Mouse (Mus musculus) embryonic facial prominence, embryonic 13.5 days (tissue): Measurements from ENCODE around the gene Adh5. TPM values are rescaled to one million over a fixed set of nuclear protein-coding genes. Genes with fewer than 3 reads are reported as not detected.

Experiments used
- ATAC-seq: fragments of 200-750 bp; cut with Nextera tagmentation; 2 replicates; pipeline ENCODE4 v1.8.0; 2017; ENCODE audit warnings: low read depth; ENCODE audit not compliant: insufficient number of reproducible peaks, insufficient read depth, low FRiP score, low TSS enrichment
- H3K27ac ChIP-seq: fragments of 300-500 bp; sonication (generic); 2 replicates; pipeline ENCODE4 v1.5.1; 2015; ENCODE audit warnings: moderate library complexity, mild to moderate bottlenecking, inconsistent platforms
- H3K27me3 ChIP-seq: fragments of 300-500 bp; sonication (generic); 2 replicates; pipeline ENCODE4 v1.6.1; 2015; ENCODE audit warnings: mild to moderate bottlenecking, inconsistent platforms
- H3K36me3 ChIP-seq: fragments of 300-500 bp; sonication (generic); 2 replicates; pipeline ENCODE4 v1.6.1; 2015; ENCODE audit warnings: mild to moderate bottlenecking, inconsistent platforms
- H3K4me1 ChIP-seq: fragments of 300-500 bp; sonication (generic); 2 replicates; pipeline ENCODE4 v1.6.1; 2015; ENCODE audit warnings: inconsistent platforms
- H3K4me2 ChIP-seq: fragments of 300-500 bp; sonication (generic); 2 replicates; pipeline ENCODE4 v1.6.1; 2015; ENCODE audit warnings: moderate library complexity, mild to moderate bottlenecking, inconsistent platforms
- H3K4me3 ChIP-seq: fragments of 300-500 bp; sonication (generic); 2 replicates; pipeline ENCODE4 v1.5.1; 2015; ENCODE audit warnings: mild to moderate bottlenecking, inconsistent platforms
- H3K9ac ChIP-seq: fragments of 300-500 bp; sonication (generic); 2 replicates; pipeline ENCODE4 v1.6.1; 2015; ENCODE audit warnings: mild to moderate bottlenecking, inconsistent platforms
- H3K9me3 ChIP-seq: fragments of 300-500 bp; sonication (generic); 2 replicates; pipeline ENCODE4 v1.6.1; 2016; ENCODE audit warnings: inconsistent platforms
- WGBS: fragments of 180-500 bp; shearing (Covaris S2); methylation state at CpG from one replicate; pipeline ENCODE4 v1.1.7; 2015; ENCODE audit warnings: mixed read lengths; 5-methylcytosine and 5-hydroxymethylcytosine counted together
- polyA plus RNA-seq: library from polyadenylated mRNA; unstranded; fragments of >200 nt; fragmentation: Nextera tagmentation; extraction: Ambion mirVana; gene quantifications from 2 replicates; pipeline ENCODE4 v1.2.1, GENCODE M21; 2015

The Adh5 gene
- polyA plus RNA-seq: 228 and 237 TPM in 2 replicates

DNA sequence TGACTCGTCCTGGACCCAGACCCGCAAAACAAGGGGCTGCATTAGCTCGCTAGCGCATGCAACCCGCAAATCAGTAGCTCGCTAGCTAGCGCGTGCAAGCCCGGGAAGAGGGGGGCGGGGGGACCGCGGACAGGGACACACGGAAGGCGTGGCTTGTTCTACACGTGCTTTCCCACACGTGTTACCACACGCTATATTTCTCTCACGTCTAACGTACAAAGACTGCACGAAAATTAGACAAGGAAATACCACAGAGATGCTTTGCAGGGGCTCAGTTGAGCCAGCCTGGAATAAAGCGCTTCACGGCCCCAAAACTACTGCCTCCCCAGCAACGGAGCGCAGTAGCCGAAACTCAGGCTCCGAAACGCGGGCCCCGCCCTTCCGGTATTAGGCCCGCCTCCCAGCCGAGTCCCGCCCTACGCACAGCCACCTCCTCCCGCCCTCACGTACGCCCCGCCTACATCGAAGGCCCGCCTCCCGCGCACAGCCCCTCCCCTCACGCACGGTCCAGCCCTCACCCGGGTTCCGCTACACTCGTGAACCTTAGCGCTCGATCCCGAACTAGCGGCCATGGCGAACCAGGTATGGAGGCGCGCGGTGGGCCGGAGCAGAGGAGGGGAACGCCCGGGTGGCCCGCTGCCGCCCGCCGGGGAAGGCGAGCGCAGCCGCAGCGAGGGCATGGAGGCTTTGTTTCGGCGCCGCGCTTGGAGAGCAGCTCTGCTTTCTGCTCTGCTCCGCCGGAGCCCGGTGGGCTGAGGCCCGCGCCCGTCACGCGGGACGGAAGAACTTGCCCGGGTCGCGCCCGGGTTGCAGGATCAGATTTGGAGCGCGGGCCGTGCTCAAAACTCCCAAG lies at the start of gene Adh5:
TSS of gene Adh5 (plus strand) at position 482 of the 853 bp plus-strand sequence.
- Histone ChIP-seq H3K27me3 (no peaks in the 10 kb centered on the region), H3K27ac (peak within 1 kb of the TSS; percentile 92), H3K4me1 (peaks cover 6% of the 10 kb centered on the region), H3K9me3 (no peaks in the 10 kb centered on the region), H3K4me2 (peak within 1 kb of the TSS; percentile 77), H3K4me3 (peak within 1 kb of the TSS; percentile 85), H3K9ac (peak within 1 kb of the TSS; percentile 94), H3K36me3 (peaks cover 30% of the 10 kb centered on the region)
- ATAC-seq: peak; percentile 98
- under 1% methylated on average over 84 of the region's 86 CpGs for WGBS

DNA sequence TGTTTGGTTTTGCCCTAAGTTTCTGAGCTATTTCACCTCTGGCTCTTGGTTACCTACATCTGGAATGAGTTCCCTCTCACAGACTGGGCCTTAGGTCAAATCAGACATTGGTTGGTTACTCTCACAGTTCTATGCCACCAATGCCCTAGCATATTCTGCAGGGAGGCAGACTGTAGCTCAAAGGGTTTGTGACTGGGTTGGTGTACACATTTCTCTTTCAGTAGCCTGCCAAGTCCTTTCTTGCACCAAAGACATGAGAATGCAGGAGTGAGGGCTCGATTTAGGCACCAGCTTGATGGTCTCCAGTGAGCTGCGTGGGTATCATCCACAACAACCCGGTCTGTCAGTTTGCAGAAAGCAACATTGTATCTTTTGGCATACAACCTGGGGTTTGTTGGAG lies 38.0 kb upstream of the Adh5 start:
- no peak for ATAC-seq
- no peaks in the 10 kb centered on the region for H3K36me3 ChIP-seq
- H3K4me2 ChIP-seq: no peak overlapping the region
- H3K9me3 ChIP-seq: no peaks in the 10 kb centered on the region
- no peak overlapping the region for H3K9ac ChIP-seq
- WGBS: 78% methylated on average over 3 of the region's 3 CpGs
- H3K27ac ChIP-seq: no peak overlapping the region
- H3K4me1 ChIP-seq: no peaks in the 10 kb centered on the region
- no peak overlapping the region for H3K4me3 ChIP-seq
- H3K27me3 ChIP-seq: no peaks in the 10 kb centered on the region

DNA sequence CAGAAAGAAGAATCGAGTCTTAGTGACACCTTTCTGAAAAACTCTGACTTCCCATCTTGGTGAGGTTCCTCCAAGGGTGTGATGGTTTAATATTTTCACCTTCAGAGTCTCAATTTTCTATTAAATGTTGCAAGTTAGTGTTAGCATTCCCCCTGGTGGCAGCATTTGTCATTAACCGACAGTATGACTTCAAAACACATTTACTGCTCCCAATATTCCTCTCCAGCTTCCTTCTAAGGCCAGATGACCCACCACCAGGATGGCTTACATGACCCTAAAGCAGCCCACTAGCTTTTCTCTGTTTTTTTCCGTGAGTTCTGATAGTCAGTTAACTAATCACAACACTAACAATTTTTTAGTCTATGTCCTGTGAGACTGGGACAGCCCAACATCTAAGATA lies 37.6 kb upstream of the Adh5 start:
- Histone ChIP-seq H3K27ac (no peak overlapping the region), H3K9me3 (no peaks in the 10 kb centered on the region), H3K4me1 (no peaks in the 10 kb centered on the region), H3K27me3 (no peaks in the 10 kb centered on the region), H3K9ac (no peak overlapping the region), H3K4me2 (no peak overlapping the region), H3K4me3 (no peak overlapping the region), H3K36me3 (no peaks in the 10 kb centered on the region)
- 44% methylated on average over 3 of the region's 3 CpGs for WGBS
- ATAC-seq: no peak

DNA sequence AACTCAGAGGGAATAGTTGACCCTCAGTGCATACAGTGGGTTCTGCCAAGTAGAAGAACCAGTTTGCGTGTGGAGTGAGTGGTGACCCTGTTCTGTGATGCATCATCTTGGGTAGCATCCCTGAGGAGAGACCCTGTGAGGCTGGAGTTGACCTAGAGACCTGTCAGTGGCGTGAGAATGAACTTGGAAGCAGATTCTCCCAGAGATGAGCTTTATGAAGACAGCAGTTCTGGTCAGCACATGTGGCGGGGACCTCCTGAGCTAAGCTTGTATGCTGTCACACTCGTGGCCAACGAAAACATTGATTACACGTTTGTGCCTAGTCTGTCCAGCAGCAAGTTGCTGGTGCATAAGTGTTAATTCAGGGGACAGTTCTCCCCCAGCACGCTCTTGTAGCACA lies 37.1 kb upstream of the Adh5 start:
- no peaks in the 10 kb centered on the region for H3K4me1 ChIP-seq
- ATAC-seq: no peak
- H3K4me2 ChIP-seq: no peak overlapping the region
- 82% methylated on average over 7 of the region's 7 CpGs for WGBS
- no peak overlapping the region for H3K27ac ChIP-seq
- no peaks in the 10 kb centered on the region for H3K9me3 ChIP-seq
- no peaks in the 10 kb centered on the region for H3K36me3 ChIP-seq
- no peaks in the 10 kb centered on the region for H3K27me3 ChIP-seq
- H3K9ac ChIP-seq: no peak overlapping the region
- no peak overlapping the region for H3K4me3 ChIP-seq

DNA sequence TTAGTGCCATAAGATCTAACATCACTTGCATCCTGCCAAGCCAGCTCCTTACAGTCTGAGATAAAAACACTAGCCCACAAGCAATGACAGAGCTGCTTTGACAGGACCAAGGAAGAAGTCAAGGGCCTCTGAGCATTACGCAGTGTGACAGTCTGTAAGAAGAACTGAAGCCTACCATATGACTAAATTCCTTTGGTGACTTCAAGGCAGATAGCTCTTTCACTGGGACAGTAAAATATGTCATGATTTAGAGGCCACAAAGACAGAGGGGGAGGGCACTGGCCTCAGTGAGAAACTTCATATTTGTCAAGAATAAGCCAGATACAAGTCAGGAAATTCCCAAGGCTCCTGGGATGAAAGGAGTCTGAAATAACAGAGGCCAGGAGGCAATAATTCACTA lies 35.0 kb upstream of the Adh5 start:
- Histone ChIP-seq H3K4me2 (no peak overlapping the region), H3K27ac (no peak overlapping the region), H3K9ac (no peak overlapping the region), H3K27me3 (no peaks in the 10 kb centered on the region), H3K4me3 (no peak overlapping the region), H3K9me3 (no peaks in the 10 kb centered on the region), H3K4me1 (no peaks in the 10 kb centered on the region), H3K36me3 (no peaks in the 10 kb centered on the region)
- no peak for ATAC-seq
- 79% methylated on average over 1 of the region's 1 CpGs for WGBS

DNA sequence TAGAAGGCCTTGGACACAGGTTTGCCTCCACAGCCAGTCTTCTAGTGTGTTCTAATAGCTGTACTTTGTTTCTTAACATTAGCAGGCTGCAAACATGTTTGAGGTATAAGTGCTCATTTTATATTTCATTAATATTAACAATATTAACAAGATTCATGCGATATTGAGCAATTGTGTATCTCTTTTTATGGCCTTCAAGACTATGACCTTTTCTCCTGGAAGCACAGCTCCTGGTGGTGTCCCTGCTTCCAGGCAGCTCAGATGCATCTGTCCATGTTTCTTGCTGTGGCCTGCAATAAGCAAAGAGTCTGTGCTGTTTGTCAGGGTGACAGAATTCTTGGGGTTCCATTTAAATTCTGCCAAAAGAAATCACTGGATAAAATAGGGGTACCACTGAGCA lies 33.3 kb upstream of the Adh5 start:
- Histone ChIP-seq H3K36me3 (no peaks in the 10 kb centered on the region), H3K9ac (no peak overlapping the region), H3K4me2 (no peak overlapping the region), H3K27me3 (no peaks in the 10 kb centered on the region), H3K27ac (no peak overlapping the region), H3K9me3 (no peaks in the 10 kb centered on the region), H3K4me1 (no peaks in the 10 kb centered on the region), H3K4me3 (no peak overlapping the region)
- 85% methylated on average over 1 of the region's 1 CpGs for WGBS
- no peak for ATAC-seq

DNA sequence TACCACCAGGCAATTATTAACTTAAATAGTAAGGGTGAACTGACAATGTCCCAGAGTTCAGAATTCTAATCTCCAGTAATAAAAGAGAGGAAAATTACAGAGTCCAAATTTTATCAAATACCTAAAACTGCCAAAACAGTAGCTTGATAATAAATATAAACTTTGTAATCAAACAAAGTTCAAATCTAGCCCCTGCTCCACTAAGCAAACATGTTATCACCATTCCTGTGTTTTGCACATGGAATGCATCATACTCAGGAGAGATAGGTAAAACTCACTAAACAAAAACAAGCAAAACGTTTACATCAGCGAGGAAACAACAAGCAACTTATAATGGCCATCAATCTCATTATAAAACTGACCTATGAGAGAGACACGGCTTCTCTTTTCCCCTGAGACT lies 32.7 kb upstream of the Adh5 start:
- no peaks in the 10 kb centered on the region for H3K9me3 ChIP-seq
- WGBS: 76% methylated on average over 3 of the region's 3 CpGs

DNA sequence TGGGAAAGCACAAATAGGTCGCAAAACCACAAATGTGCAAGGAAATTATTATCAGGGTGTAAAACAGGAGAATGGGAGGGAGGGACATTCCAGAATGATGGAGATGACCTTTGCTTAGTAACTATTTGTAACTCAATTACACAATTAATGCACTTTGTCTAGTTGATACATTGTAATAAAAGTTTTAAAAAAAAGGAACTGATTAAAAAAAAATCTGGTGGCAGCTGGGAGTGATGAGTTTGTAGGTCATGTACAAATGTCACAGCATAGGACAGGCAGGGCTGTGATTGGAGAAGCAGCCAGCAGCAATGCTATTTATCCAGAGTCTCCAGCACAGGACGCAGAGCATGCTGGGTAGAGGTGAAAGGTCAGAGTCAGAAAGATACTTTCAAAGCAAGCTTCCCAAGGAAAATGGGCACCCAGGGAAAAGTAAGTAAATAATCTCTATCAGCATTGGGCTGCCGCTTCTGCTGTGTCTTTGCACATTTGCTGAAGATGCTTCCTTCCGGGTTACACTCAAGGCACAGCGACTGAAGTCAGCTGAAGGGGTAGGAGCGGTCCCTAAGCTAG lies 27.7 kb upstream of the Adh5 start, which contains the start of gene Adh4:
TSS of gene Adh4 (plus strand) at position 346 of the 570 bp plus-strand sequence.
- no peak for ATAC-seq
- Histone ChIP-seq H3K9ac (no peak within 1 kb of the TSS), H3K36me3 (no peaks in the 10 kb centered on the region), H3K27ac (no peak within 1 kb of the TSS), H3K4me2 (no peak within 1 kb of the TSS), H3K4me3 (no peak within 1 kb of the TSS), H3K27me3 (no peaks in the 10 kb centered on the region), H3K4me1 (no peaks in the 10 kb centered on the region), H3K9me3 (no peaks in the 10 kb centered on the region)
- 81% methylated on average over 6 of the region's 6 CpGs for WGBS

More for the DNA sequence above, 32.7 kb upstream of the Adh5 start:
- Histone ChIP-seq H3K27me3 (no peaks in the 10 kb centered on the region), H3K27ac (no peak overlapping the region), H3K4me1 (no peaks in the 10 kb centered on the region), H3K4me3 (no peak overlapping the region), H3K9ac (no peak overlapping the region), H3K4me2 (no peak overlapping the region), H3K36me3 (no peaks in the 10 kb centered on the region)
- ATAC-seq: no peak

DNA sequence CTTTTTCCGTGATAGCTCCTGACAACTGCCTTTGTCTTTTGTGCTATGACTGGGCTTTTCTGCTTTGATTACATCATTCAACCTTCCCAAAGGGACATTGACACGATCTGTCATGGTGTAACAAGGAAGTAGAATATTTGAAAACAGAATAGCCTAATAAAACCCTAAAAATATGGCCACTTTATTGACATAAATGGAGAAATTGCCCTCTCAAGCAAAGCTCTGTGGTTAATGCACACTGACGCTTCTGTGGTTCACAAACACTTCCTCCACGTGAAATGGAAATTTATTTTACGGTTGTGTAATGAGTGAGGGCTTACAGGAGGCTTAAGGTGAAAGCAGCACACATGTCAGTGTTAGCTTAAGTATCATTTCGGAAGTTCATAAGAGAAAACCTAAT lies 23.5 kb upstream of the Adh5 start:
- no peaks in the 10 kb centered on the region for H3K9me3 ChIP-seq
- H3K9ac ChIP-seq: no peak overlapping the region
- no peak overlapping the region for H3K4me3 ChIP-seq
- no peak overlapping the region for H3K4me2 ChIP-seq
- no peaks in the 10 kb centered on the region for H3K4me1 ChIP-seq
- no peak overlapping the region for H3K27ac ChIP-seq
- no peak for ATAC-seq
- H3K36me3 ChIP-seq: no peaks in the 10 kb centered on the region
- H3K27me3 ChIP-seq: no peaks in the 10 kb centered on the region
- WGBS: 74% methylated on average over 6 of the region's 6 CpGs

DNA sequence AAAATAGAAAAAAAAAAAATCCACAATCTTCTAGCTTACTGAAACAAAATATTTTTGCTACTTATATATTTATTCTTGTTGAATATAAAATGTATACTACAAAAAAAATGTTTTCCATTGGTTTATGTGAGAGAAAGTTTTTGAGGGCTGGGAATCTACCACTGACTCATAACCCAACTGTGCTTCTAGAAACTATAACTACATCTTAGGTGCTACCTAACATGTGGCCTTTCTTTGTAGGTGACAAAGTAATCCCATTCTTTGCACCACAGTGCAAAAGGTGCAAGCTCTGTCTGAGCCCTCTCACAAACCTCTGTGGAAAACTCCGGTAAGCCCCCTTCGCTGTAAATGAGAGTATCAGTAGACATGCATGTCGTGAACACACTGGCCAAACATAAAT lies 22.5 kb upstream of the Adh5 start:
- no peak for ATAC-seq
- Histone ChIP-seq H3K36me3 (no peaks in the 10 kb centered on the region), H3K9ac (no peak overlapping the region), H3K4me1 (no peaks in the 10 kb centered on the region), H3K27ac (no peak overlapping the region), H3K4me2 (no peak overlapping the region), H3K4me3 (no peak overlapping the region), H3K27me3 (no peaks in the 10 kb centered on the region), H3K9me3 (no peaks in the 10 kb centered on the region)
- 88% methylated on average over 3 of the region's 3 CpGs for WGBS

DNA sequence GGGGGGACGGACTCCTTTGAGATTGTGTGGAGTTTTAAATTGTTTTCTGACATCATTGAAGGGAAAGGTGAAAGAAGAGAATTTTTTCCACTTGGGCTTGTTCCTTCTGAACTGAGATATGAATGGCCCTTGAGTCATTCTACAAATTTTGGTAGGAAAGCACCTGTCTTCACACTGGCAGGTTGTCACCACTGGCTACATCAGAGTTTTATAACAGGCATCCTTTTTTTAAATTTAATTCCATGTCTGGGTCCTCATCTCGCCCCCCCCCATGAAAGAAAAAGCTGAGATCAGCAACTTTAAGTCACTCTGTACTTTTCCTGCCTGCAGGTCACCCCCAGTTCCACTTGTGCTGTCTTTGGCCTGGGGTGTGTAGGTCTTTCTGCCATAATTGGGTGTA lies 19.2 kb upstream of the Adh5 start:
- H3K4me1 ChIP-seq: no peaks in the 10 kb centered on the region
- 44% methylated on average over 2 of the region's 2 CpGs for WGBS
- no peaks in the 10 kb centered on the region for H3K36me3 ChIP-seq
- no peaks in the 10 kb centered on the region for H3K9me3 ChIP-seq
- no peak overlapping the region for H3K9ac ChIP-seq
- H3K27ac ChIP-seq: no peak overlapping the region
- H3K27me3 ChIP-seq: no peaks in the 10 kb centered on the region
- H3K4me2 ChIP-seq: no peak overlapping the region
- no peak overlapping the region for H3K4me3 ChIP-seq
- ATAC-seq: no peak

DNA sequence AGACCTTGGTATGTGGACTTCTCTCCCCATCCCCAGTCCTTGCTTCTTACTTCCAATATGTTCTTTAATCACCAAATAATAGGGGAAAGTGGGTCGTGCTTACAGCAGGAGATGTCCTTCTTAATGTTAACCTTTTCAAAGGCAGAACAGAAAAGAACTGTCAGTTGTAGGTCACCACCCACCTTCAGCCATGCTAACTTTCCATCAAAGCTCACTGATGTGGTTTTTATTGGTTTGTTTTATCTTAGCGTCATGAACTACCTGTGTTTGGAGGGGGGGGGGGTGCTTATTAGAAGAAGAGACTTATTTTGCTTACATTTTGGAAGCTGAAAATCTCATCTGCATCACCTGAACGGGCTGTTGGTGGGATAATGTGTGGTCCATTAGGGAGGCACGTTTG lies 18.6 kb upstream of the Adh5 start:
- Histone ChIP-seq H3K4me3 (no peak overlapping the region), H3K36me3 (no peaks in the 10 kb centered on the region), H3K27ac (no peak overlapping the region), H3K27me3 (no peaks in the 10 kb centered on the region), H3K4me1 (no peaks in the 10 kb centered on the region), H3K4me2 (no peak overlapping the region), H3K9me3 (no peaks in the 10 kb centered on the region), H3K9ac (no peak overlapping the region)
- ATAC-seq: no peak
- WGBS: 65% methylated on average over 4 of the region's 4 CpGs
